Mouse (Mus musculus) testis, postnatal 14 days (tissue): ENCODE measurements at regions not wholly inside any gene's neighbourhood (a gene's known extent, or its start where the extent isn't known, plus 50 kb on each side); places are given as distances from the start of the nearest gene placed in this dataset.

ENCODE experiments used
- DNase-seq: peaks from one replicate; pipeline ENCODE4 v3.0.0; 2021; ENCODE audit warnings: low spot score

- peak; percentile 86 for DNase-seq
Observed at GRCm38 (mm10) chr7:124868133-124868603, 576.3 kb upstream of the Kdm8 start.

GRCm38 (mm10) chr7:124868621-124869020 lies 575.9 kb upstream of the Kdm8 start:
- DNase-seq, result no peak

- no peak for DNase-seq
Observed at GRCm38 (mm10) chr7:124880771-124881170, 563.7 kb upstream of the Kdm8 start.

GRCm38 (mm10) chr7:124907233-124907632 lies 537.2 kb upstream of the Kdm8 start:
- DNase-seq, result peak; percentile 22

- DNase-seq, result no peak
Observed at GRCm38 (mm10) chr7:124907662-124908296, 536.7 kb upstream of the Kdm8 start.

- no peak for DNase-seq
Observed at GRCm38 (mm10) chr7:124914061-124914460, 530.4 kb upstream of the Kdm8 start.

- no peak for DNase-seq
Observed at GRCm38 (mm10) chr7:124914479-124914878, 530.0 kb upstream of the Kdm8 start.

- DNase-seq, result no peak
Observed at GRCm38 (mm10) chr7:124914972-124915371, 529.5 kb upstream of the Kdm8 start.

GRCm38 (mm10) chr7:124915637-124916036 lies 528.8 kb upstream of the Kdm8 start:
- DNase-seq, result no peak

- no peak for DNase-seq
Observed at GRCm38 (mm10) chr7:124917606-124918120, 526.8 kb upstream of the Kdm8 start.

- no peak for DNase-seq
Observed at GRCm38 (mm10) chr7:124922806-124923205, 521.7 kb upstream of the Kdm8 start.

GRCm38 (mm10) chr7:124933573-124933972 lies 510.9 kb upstream of the Kdm8 start:
- DNase-seq, result no peak

GRCm38 (mm10) chr7:124939357-124939756 lies 505.1 kb upstream of the Kdm8 start:
- no peak for DNase-seq

- no peak for DNase-seq
Observed at GRCm38 (mm10) chr7:124941527-124941926, 502.9 kb upstream of the Kdm8 start.

- no peak for DNase-seq
Observed at GRCm38 (mm10) chr7:124946424-124946823, 498.1 kb upstream of the Kdm8 start.

GRCm38 (mm10) chr7:124957329-124957728 lies 487.1 kb upstream of the Kdm8 start:
- no peak for DNase-seq

GRCm38 (mm10) chr7:124974870-124975488 lies 469.5 kb upstream of the Kdm8 start:
- DNase-seq, result no peak

- DNase-seq, result no peak
Observed at GRCm38 (mm10) chr7:124989456-124989855, 455.0 kb upstream of the Kdm8 start.

- no peak for DNase-seq
Observed at GRCm38 (mm10) chr7:124990695-124991094, 453.8 kb upstream of the Kdm8 start.

GRCm38 (mm10) chr7:124996538-124996937 lies 447.9 kb upstream of the Kdm8 start:
- no peak for DNase-seq

- no peak for DNase-seq
Observed at GRCm38 (mm10) chr7:125000669-125001068, 443.8 kb upstream of the Kdm8 start.

- DNase-seq, result no peak
Observed at GRCm38 (mm10) chr7:125005638-125006037, 438.8 kb upstream of the Kdm8 start.

GRCm38 (mm10) chr7:125019259-125019658 lies 425.2 kb upstream of the Kdm8 start:
- DNase-seq, result no peak

GRCm38 (mm10) chr7:125024944-125025343 lies 419.5 kb upstream of the Kdm8 start:
- DNase-seq, result no peak
